ENCODE assay signal across 16 mouse cellular contexts in the genomic region with DNA sequence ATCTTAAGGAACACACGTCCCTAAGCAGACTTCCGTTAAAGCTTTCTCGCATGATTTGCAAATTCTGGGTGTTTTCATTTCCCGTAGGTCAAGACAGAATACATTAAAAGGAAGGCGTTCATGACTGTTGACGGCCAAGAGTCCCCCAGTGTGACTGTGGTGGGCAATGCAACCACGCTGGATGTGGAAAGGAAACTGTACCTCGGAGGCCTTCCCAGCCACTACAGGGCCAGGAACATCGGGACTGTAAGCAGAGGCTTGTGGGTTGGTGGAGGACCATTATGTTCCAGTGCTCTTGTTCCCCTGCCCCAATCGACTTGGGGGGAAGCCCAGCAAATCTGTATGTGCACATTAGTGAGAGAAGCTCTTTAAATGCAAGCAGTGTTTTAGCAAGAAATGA.
"Had no signal": no experiment of that assay in that cellular context is flagged by ENCODE, and none has a peak within 500 bp of the region (broad histone marks: within the 10 kb centered on the region; RNA-seq: fewer than 3 reads in every experiment).

No protein-coding gene starts in this region.

- DNase-seq: retina, postnatal 1 day; right cerebral cortex, adult 18-20 months; right cerebral cortex, postnatal 14 days; right cerebral cortex, postnatal 25 days; right cerebral cortex, postnatal 4 days; spleen, adult 18-20 months; thymus, adult 18-20 months; thymus, adult 2 months; thymus, postnatal 14 days; thymus, postnatal 25 days; thymus, postnatal 36 days; thymus, postnatal 4 days had no signal

- H3K27ac ChIP-seq: neural tube, embryonic 13.5 days; neural tube, embryonic 15.5 days; stomach, embryonic 15.5 days; stomach, postnatal 0 days had no signal

- H3K4me1 ChIP-seq: neural tube, embryonic 15.5 days; stomach, embryonic 15.5 days had no signal

- H3K36me3 ChIP-seq: stomach, embryonic 15.5 days had no signal

- H3K4me3 ChIP-seq: neural tube, embryonic 13.5 days; neural tube, embryonic 15.5 days; stomach, embryonic 15.5 days had no signal

- H3K9ac ChIP-seq: neural tube, embryonic 13.5 days; neural tube, embryonic 15.5 days; stomach, embryonic 15.5 days had no signal

- H3K9me3 ChIP-seq: neural tube, embryonic 13.5 days; neural tube, embryonic 15.5 days; stomach, embryonic 15.5 days had no signal

- H3K27me3 ChIP-seq: neural tube, embryonic 13.5 days; neural tube, embryonic 15.5 days; stomach, embryonic 15.5 days had no signal
